ENCODE assay signal across 12 mouse cellular contexts in genomic region chr4:52152565-52153164, GRCm38 (mm10).
A peak's percentile ranks its signal among the peaks of the same experiment; 100 is the strongest.
DNase-seq lines count a peak whose midpoint lies in the region; ATAC-seq and TF ChIP-seq lines count a peak whose summit lies in the region.
"Had no signal": no experiment of that assay in that cellular context is flagged by ENCODE, and none has a peak within 500 bp of the region (broad histone marks: within the 10 kb centered on the region; RNA-seq: fewer than 3 reads in every experiment).

No protein-coding gene starts in this region.

- no peaks in the 10 kb centered on the region for H3K36me3 ChIP-seq in intestine, postnatal 0 days (ENCODE audit: control insufficient read depth, insufficient read depth)
- H3K36me3 ChIP-seq in intestine, embryonic 15.5 days = no peaks in the 10 kb centered on the region
- H3K36me3 ChIP-seq: hindbrain, embryonic 10.5 days had no signal

- DNase-seq in cerebellum, adult 2 months = no peak
- DNase-seq in right cerebral cortex, adult 18-20 months = peak; percentile 22
- DNase-seq in right cerebral cortex, postnatal 14 days = no peak
- DNase-seq in spleen, postnatal 14 days (ENCODE audit: low spot score in 2 of 2) = no peak
- DNase-seq: gastrocnemius, postnatal 14 days; liver; thymus, postnatal 36 days had no signal

- no peak overlapping the region for H3K4me3 ChIP-seq in cerebellum, adult 2 months (replicated peaks; ENCODE audit: insufficient read depth, low read depth, low read length)
- H3K4me3 ChIP-seq in intestine, postnatal 0 days (ENCODE audit: low read depth, low read length) = no peak overlapping the region
- no peak overlapping the region for H3K4me3 ChIP-seq in intestine, embryonic 15.5 days (replicated peaks)
- H3K4me3 ChIP-seq: hindbrain, embryonic 10.5 days had no signal

- no peak for TF ChIP-seq POLR2A in cerebellum, adult 2 months (IDR thresholded peaks at IDR 0.05; ENCODE audit: borderline replicate concordance, insufficient read depth, low read length)

- no peaks in the 10 kb centered on the region for H3K9me3 ChIP-seq in intestine, postnatal 0 days (ENCODE audit: control insufficient read depth)
- no peaks in the 10 kb centered on the region for H3K9me3 ChIP-seq in intestine, embryonic 15.5 days
- H3K9me3 ChIP-seq: hindbrain, embryonic 10.5 days had no signal

- 0 out of 2 replicates have a peak, but pooled peaks have one; percentile 56 for ATAC-seq in cerebellum, adult (ENCODE audit: insufficient number of reproducible peaks, low FRiP score, low TSS enrichment)
- ATAC-seq in intestine, postnatal 0 days = no peak
- ATAC-seq in intestine, embryonic 15.5 days = no peak
- ATAC-seq in CD4-positive, CD25-positive, alpha-beta regulatory T cell, adult 4 months = no peak

- WGBS in cerebellum, adult 2 months = 77% methylated on average over 6 of the region's 6 CpGs
- WGBS in intestine, postnatal 0 days = 65% methylated on average over 6 of the region's 6 CpGs
- 72% methylated on average over 6 of the region's 6 CpGs for WGBS in intestine, embryonic 15.5 days

- H3K9ac ChIP-seq in intestine, postnatal 0 days (ENCODE audit: low read depth, low read length) = no peak overlapping the region
- no peak overlapping the region for H3K9ac ChIP-seq in intestine, embryonic 15.5 days

- H3K4me2 ChIP-seq in intestine, postnatal 0 days (replicated peaks; ENCODE audit: low read depth) = no peak overlapping the region
- no peak overlapping the region for H3K4me2 ChIP-seq in intestine, embryonic 15.5 days (replicated peaks)

- H3K27me3 ChIP-seq in cerebellum, adult 2 months (ENCODE audit: control insufficient read depth, insufficient read depth, low read length) = no peaks in the 10 kb centered on the region
- H3K27me3 ChIP-seq in intestine, postnatal 0 days (replicated peaks; ENCODE audit: control insufficient read depth, insufficient read depth, low read length) = no peaks in the 10 kb centered on the region
- H3K27me3 ChIP-seq in intestine, embryonic 15.5 days (replicated peaks) = no peaks in the 10 kb centered on the region

- H3K4me1 ChIP-seq in cerebellum, adult 2 months (ENCODE audit: control insufficient read depth, insufficient read depth, low read length) = no peaks in the 10 kb centered on the region
- no peaks in the 10 kb centered on the region for H3K4me1 ChIP-seq in intestine, postnatal 0 days (replicated peaks; ENCODE audit: control insufficient read depth, insufficient read depth, low read length)
- no peaks in the 10 kb centered on the region for H3K4me1 ChIP-seq in intestine, embryonic 15.5 days (replicated peaks)
- H3K4me1 ChIP-seq: hindbrain, embryonic 10.5 days had no signal

- no peak overlapping the region for H3K27ac ChIP-seq in cerebellum, adult 2 months (ENCODE audit: insufficient read depth, low read length)
- H3K27ac ChIP-seq in intestine, postnatal 0 days (ENCODE audit: low read depth, low read length) = no peak overlapping the region
- no peak overlapping the region for H3K27ac ChIP-seq in intestine, embryonic 15.5 days
- H3K27ac ChIP-seq: hindbrain, embryonic 10.5 days had no signal

- TF ChIP-seq CTCF in cerebellum, adult 2 months (IDR thresholded peaks at IDR 0.05; ENCODE audit: borderline replicate concordance, insufficient read depth, low read depth, low read length) = no peak
- TF ChIP-seq CTCF in intestine, postnatal 0 days (IDR thresholded peaks at IDR 0.05; ENCODE audit: low read depth) = peak; percentile 55
